Mouse (Mus musculus): ENCODE results near the gene Got2.
A peak's percentile ranks its signal among the peaks of the same experiment; 100 is the strongest.

Gene Got2

GRCm38 (mm10) chr8:95888285-95889136 lies at the start of gene Got2:
Gene Got2, minus strand, starts transcription at chr8:95888547.
- DNase-seq, result peak; percentile 92

DNA sequence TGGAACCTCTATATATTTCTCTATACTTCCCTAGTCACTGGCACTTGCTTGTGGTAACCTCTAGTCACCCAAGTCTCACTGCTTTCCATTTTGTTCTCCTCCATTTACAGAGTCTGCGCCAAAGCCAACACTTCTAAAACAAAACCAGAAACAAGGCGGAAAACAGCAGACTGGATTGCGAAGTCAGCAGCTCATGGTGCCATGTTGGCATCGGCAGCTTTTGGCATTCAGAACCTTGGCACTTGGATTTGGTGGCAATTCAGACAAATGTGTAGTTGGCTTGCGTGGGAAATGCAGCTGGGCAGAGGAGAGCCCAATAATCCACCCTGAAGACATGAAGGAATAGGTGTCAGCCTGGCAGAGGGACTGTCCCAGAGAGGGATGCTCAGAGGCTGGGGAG lies 44.5 kb upstream of the Got2 start:
- no peak for DNase-seq

DNA sequence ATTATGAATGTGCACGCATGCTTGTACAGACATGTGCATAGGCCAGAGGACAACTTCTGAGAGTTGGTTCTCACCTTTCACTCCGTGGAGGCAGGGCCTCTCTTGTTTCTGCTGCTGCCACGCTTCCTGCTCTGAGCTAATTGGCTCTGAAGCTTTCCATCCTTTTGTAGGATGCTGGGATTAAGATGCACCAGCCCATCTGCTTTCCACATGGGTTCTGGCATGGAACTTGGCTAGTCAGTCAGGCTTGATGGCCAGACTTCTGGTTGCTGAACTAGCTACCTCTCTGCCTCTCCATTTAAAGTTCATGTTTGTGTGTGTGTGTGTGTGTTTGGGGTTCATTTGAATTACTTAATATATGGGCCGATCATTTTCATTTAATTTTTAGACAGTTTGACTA lies 41.5 kb upstream of the Got2 start:
- no peak for DNase-seq

- DNase-seq, result peak; percentile 31
These were observed 27.8 kb upstream of the Got2 start for GRCm38 (mm10) chr8:95916106-95916505.

- DNase-seq, result peak; percentile 65
These were observed 26.7 kb upstream of the Got2 start for GRCm38 (mm10) chr8:95914905-95915643.

GRCm38 (mm10) chr8:95911240-95911639 lies 22.9 kb upstream of the Got2 start:
- no peak for DNase-seq

DNA sequence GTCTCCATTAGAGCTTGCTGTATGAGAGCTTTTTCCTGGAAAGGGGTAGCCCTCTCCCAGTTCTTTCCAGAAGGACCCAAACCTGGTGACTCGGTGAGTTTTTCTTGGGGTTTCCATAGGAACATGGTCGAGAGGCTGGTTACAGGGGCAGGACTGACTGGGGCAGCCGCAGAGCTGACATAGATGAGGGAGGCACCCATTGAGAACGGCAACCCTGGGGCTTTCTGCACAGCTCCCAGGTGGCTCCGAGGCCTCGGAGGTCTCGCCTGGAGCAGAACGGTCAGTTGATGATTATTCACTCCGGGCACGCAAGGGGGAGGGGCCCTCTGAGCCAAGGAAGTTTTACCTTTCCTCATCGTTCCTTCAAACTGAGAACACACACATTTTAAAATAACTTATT lies 19.5 kb upstream of the Got2 start:
- DNase-seq, result no peak

DNA sequence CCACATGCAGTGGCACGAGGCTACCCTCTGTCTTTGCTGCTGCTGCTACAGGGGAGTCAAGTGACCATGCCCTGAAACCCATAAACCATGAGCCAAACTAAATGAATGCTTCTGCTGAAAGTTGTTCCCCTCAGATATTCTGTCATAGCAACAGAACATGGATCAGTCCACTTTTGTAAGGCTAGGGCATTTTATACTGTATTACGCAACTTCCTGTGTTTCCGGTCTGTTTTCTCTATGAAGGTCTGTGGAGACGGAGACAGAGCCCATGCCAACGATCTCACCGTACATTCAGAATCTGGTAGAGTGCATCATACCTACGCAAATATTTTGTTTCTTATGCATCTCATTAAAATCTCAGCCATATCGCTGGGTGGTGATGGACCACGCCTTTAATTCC lies 18.4 kb upstream of the Got2 start:
- DNase-seq, result no peak

GRCm38 (mm10) chr8:95901864-95902263 lies 13.5 kb upstream of the Got2 start:
- no peak for DNase-seq

DNA sequence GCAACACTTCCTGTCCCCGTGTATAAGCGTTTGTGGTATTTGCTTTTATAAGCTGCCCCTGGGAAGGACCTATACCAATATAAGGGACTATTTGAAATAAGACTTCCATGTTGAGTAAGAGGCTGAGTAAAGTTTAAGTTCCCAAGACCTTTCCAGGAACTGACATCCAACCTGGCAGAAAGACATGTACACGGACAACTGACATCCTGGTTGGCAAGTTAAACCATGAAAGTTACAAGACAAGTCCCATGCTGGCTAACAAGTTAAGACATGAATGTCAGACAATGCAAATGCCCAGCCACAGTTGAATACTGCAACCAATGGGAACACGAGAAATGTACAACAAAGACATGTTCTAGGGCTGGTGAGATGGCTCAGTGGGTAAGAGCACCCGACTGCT lies 5.4 kb upstream of the Got2 start:
- no peak for DNase-seq

GRCm38 (mm10) chr8:95887578-95888284 lies 616 bp downstream of the Got2 start:
- DNase-seq, result peak; percentile 73

DNA sequence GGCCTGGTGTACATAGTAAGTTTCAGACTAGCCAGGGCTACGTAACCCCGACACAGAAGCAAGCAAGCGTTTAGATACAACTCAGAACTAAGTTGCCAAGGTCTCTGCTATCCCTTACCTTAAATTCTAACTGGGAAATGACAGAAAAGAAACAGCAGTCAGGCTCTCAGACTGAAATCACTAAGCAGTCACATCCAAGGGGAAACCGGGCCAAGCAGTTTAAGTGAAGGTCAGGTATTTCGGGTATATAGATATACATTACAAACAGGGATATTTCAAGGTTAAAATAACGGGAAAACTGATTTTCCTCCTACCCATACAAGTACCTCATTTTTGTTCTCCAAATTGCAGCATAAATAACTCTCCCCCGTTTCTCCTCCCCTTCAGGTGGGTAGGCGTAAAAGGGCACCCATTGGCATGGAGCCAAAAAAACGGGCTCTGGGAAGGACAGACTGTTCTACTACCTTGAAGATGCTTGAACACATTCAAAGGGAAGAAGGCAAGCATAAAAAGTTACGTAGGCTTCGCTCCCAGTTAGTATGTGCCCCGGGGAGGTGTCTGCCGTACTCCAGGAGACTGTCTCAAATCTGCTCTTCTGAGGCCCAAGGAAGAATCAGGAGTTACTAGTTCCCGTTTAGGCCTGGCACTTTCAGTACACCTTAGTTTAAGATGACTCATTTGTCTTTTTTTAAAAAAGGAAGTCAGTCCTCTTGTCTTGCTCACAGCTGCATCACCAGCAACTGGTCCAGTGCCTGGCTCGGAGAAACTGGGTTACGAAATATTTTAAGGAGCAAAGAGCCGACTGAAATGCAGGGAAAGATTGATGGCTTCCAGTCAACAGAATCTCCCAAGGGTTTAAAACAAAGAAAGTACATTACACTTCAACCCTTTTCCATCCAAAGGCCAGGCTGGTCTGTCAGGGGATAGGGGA lies 1.4 kb downstream of the Got2 start:
- no peak for DNase-seq

DNA sequence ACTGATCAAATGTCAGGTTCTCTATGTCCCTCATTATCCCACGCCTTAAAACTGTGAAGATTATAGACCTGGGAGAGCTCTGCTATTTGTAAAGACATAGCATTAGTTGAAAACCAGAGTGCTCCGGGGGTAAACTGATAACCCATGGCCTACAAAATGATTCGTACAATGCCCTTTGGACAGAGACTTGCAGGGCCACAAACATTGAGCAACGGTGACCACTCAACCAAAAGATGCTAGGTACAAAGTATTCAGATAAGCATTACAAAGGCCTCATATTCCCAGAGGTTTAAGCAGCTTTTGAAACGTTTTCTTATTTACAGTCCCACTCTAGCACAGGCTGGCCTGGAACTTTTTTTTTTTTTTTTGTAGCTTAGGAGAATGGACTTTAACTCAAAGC lies 2.4 kb downstream of the Got2 start:
- DNase-seq, result no peak

DNA sequence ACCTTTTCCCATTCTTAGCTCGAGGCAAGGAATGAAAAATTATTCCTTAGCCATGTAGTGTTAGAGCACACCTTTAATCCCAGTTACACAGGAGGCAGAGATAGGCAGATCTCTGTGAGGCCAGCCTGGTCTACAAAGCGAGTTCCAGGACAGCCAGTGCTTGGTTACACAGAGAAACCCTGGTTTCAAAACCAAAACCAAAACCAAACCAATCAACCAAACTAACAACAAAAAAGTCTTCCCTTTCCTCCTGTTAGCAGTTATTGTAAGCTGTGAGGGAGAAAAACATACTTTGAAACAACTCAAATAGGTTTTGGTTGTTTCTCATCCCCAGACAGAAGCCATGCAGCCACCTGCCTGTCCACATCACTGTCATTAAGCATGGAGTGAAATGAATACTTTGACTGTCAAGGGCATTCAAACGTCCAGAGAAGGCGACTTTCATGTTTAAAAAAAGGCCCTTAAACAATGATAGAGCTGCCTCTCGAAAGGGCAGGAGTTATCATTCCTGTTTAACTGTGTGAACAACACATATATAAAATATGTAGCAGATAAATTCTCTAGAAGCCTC lies 3.0 kb downstream of the Got2 start:
- DNase-seq, result no peak

DNA sequence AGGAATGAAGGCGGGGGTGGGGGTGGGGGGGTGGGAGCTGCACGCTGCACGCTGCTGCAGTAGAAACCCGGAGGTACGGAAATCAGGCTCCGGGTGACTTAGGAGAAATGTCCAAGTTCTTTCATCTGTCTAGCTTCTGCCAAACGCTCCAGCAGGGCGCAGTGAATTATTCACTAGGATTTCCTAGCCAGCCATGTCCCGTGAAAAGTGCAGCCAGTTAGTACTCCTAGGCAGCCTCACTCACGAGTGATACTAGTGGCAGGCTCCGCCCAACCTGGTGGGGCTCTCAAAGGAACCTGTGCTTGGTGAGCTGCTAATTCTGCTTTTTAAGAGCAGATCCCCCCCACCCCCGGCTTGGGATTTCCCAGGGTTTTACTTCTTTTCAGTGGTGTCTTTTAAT lies 3.9 kb downstream of the Got2 start:
- DNase-seq, result no peak

GRCm38 (mm10) chr8:95882191-95882590 lies 6.2 kb downstream of the Got2 start:
- DNase-seq, result no peak

- DNase-seq, result no peak
These were observed 6.8 kb downstream of the Got2 start for GRCm38 (mm10) chr8:95881576-95881975.

DNA sequence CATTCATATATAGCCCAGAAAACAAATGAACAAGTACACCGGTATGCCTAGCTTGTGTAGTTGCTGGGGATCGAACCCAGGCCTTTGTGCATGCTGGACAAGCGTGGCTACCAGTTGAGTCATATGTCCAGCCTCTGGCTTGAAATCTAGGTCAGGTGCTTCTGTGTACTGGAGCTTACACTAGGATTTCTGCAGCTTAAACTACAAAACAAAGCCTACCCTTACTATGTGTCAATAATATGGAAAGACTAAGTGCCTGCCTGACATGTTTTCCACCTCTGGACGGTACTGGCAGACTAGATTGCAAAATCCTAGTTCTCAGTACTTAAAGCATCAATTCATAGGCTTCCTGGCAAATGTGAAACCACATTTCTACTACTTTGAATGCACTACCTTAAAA lies 8.5 kb downstream of the Got2 start:
- DNase-seq, result no peak

DNA sequence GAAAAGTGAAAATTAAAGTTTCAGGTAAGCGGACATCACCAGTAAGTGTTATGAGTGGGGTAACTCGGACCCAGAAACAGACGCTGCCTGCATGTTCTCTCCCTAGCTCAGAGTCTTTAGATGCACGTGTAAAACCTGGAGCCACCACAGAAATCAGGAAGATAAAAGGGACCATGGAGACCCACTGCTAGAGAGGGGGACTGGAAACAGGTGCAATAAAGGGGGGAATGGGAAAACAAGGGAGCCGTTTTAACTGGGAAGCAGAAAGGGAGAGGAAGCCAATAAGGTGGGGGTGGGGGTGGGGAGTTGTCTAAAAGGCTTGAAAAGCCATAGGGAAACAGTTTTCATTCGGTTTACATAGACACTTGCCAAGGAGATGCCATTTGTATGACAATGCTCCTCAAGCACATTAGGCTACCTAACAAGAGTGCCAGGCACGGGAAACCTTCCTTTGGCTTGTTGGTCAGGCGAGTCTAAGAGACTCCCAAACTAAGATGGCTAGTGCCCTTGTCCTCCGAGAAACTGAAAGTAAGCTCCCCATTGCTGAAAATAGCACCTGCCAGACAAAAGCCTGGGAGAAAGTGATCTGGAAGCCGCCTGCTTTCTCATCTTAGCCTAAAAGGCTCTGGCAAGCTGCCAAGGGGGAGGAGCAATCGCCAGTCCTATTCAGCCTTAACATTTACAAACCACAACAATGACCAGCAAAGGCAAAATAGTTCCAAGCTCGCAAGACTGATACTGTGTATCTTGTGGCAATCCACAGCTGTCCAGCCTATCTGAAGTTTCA lies 10.0 kb downstream of the Got2 start:
- DNase-seq, result no peak

DNA sequence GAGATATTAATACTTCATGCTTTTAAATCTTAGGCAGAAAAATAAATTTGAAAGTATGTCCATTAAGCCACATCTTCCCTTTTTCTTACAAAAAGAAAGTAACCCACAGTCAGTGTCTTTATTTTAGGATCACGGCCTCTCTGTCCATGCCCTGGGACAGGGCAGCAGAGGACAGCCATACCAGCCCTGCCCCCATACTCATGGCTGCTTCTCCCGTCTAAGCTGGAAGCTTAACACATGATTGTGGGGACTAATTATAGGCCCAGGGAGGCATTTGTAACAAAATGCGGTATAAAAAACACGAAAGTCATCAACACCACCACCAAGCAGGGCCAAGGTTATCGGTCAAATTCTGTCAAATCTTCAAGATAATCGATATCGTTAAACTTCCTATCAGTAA lies 13.1 kb downstream of the Got2 start:
- DNase-seq, result no peak

DNA sequence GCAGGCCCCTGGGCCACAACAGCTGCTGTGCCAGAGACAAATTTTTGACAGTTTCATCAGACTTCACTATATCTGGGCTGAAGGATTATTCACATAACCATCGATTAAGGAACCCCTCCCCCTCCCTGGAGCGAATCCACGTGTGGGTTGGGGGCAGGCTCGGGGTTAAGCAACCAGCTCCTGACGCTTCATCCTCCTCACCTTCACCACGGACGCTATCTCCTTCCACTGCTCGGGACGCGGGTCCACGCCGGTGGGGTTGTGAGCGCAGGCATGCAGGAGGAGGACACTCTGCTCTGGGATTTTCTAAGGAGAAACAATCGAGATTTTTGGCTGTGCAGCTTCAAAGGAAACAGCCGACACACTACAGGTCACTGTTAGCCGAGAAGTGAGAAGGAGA lies 16.7 kb downstream of the Got2 start:
- no peak for DNase-seq

All from thymus, postnatal 14 days (tissue).